Mouse (Mus musculus) testis, adult 2 months (tissue): Measurements from ENCODE around the gene Arg2. TPM values are rescaled to one million over a fixed set of nuclear protein-coding genes. Genes with fewer than 3 reads are reported as not detected.

ENCODE experiments used
- H3K27ac ChIP-seq: fragments of 200-500 bp; 2 replicates; pipeline ENCODE4 v1.5.1; 2012; ENCODE audit warnings: low read depth, low read length; ENCODE audit not compliant: control insufficient read depth, insufficient read depth
- H3K27me3 ChIP-seq: fragments of 200-500 bp; 2 replicates; pipeline ENCODE4 v1.6.1; 2012; ENCODE audit warnings: mild to moderate bottlenecking, low read length, moderate library complexity; ENCODE audit not compliant: control insufficient read depth, insufficient read depth
- H3K36me3 ChIP-seq: fragments of 200-500 bp; 2 replicates; pipeline ENCODE4 v1.6.1; 2012; ENCODE audit warnings: mild to moderate bottlenecking, low read length; ENCODE audit not compliant: control insufficient read depth, insufficient read depth
- H3K4me1 ChIP-seq: fragments of 200-500 bp; 2 replicates; pipeline ENCODE4 v1.6.1; 2012; ENCODE audit warnings: low read length; ENCODE audit not compliant: control insufficient read depth, insufficient read depth
- H3K4me3 ChIP-seq: fragments of 200-500 bp; 2 replicates; pipeline ENCODE4 v1.5.1; 2012; ENCODE audit warnings: low read depth, mild to moderate bottlenecking, low read length, moderate library complexity, mixed read lengths; ENCODE audit not compliant: control insufficient read depth
- CTCF ChIP-seq: fragments of 200-500 bp; IDR thresholded peaks from 2 replicates; pipeline ENCODE4 v1.5.1; 2012; ENCODE audit warnings: low read depth, mild to moderate bottlenecking, inconsistent platforms, low read length, moderate library complexity; ENCODE audit not compliant: control insufficient read depth, insufficient read depth, insufficient replicate concordance
- POLR2A ChIP-seq: fragments of 200-500 bp; IDR thresholded peaks from 2 replicates; pipeline ENCODE4 v1.6.1; 2012; ENCODE audit warnings: low read depth, mild to moderate bottlenecking, inconsistent platforms, low read length, moderate library complexity; ENCODE audit not compliant: control insufficient read depth
- polyA plus RNA-seq: library from polyadenylated mRNA; depleted of rRNA; stranded (reverse); fragments of >200 nt; gene quantifications from 2 replicates; pipeline ENCODE4 v1.2.3, GENCODE M21; 2012; rRNA removed

Gene Arg2
- polyA plus RNA-seq = 1.2 and 2.0 TPM in 2 replicates

DNA sequence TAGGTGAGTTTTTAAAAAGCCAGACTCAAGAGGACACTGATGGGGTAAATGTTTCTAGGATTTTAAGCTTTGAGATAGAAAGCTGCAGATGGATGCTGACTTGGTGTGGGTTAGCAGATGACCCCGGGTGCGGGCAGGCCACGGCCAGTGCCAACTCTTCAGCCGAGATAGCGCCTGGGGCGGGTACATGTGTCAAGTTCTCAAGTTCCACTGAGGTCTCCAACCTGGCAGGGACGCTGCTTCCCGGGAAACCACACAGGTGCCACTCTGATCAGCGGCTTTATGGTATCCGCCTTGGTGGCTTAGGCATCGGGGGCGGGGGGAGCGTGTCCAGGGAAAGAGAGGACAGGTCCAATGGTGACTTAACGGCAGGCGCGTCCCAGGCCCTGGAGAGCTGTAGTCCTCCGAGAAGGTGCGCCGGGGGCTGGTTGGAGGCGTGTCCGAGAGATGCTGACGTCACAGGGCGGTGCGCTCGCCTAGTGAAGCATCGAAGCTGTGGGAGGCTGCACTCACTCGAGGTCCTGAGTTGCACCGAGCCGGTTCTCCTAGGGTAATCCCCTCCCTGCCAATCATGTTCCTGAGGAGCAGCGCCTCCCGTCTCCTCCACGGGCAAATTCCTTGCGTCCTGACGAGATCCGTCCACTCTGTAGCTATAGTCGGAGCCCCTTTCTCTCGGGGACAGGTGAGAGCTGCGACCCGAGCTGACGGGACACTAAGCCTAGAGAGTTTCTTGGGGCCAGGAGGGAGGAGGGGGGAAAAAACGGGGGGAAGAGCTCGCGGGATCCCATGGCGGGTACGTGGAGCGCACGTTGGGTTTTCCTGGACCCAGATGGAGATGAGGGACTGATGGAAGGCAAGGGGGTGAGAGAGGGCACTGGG, at the start of gene Arg2:
Gene Arg2, plus strand, starts transcription at position 479 of the 879 bp plus-strand sequence.
- no peaks in the 10 kb centered on the region for H3K27me3 ChIP-seq
- TF ChIP-seq POLR2A = no peak
- TF ChIP-seq CTCF = no peak
- H3K36me3 ChIP-seq = no peaks in the 10 kb centered on the region
- peak within 1 kb of the TSS; percentile 61 for H3K4me3 ChIP-seq
- peaks cover 11% of the 10 kb centered on the region for H3K4me1 ChIP-seq
- H3K27ac ChIP-seq = no peak within 1 kb of the TSS

DNA sequence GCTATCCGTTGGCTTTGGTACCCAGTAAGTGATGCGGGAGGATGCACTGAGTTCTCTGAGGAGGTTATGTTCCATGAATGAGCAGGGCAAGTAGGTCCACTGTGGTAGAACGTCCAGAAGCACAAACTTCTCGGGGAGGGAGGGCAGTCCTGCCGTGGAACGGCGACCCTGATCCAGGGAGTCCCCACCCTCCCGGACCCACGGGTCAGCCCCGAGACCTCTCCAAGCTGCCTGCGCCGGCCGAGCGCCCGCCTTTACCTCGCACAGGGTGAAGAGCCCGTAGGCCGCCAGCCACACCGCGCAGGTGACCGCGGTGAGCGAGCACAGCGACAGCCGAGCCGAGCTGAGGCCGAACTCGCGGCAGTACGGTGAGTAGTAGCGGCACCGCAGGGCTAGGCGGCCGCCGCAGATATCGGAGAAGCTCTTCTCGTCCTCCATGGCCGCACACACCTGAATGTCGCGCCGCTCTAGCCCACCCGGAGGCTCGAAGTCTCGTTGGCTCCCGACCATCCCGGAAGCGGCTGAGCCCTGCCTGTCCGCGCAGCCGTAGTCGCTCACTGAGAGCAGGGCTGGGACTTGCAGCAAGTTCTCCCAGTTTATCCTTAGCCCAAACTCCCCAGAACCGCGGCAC, 41.3 kb upstream of the Arg2 start, which contains the start of gene Pigh:
Gene Pigh, minus strand, starts transcription at position 470 of the 631 bp plus-strand sequence.
- H3K27ac ChIP-seq = no peak within 1 kb of the TSS

GRCm38 (mm10) chr12:79092569-79092968, 38.0 kb upstream of the Arg2 start:
- no peak overlapping the region for H3K27ac ChIP-seq
- H3K4me1 ChIP-seq = no peaks in the 10 kb centered on the region; the same call in 1 of the 2 replicates
- TF ChIP-seq POLR2A (no peak), CTCF (peak; percentile 64; the same call in 1 of the 2 replicates)
- H3K36me3 ChIP-seq = no peaks in the 10 kb centered on the region
- no peak overlapping the region for H3K4me3 ChIP-seq
- H3K27me3 ChIP-seq = no peaks in the 10 kb centered on the region

More for the DNA sequence above, 41.3 kb upstream of the Arg2 start, which contains the start of gene Pigh:
- TF ChIP-seq POLR2A = no peak; the same call in 1 of the 2 replicates
- no peak for TF ChIP-seq CTCF
- Histone ChIP-seq H3K4me3 (peak within 1 kb of the TSS; percentile 95), H3K4me1 (no peaks in the 10 kb centered on the region; the same call in 1 of the 2 replicates), H3K36me3 (no peaks in the 10 kb centered on the region), H3K27me3 (no peaks in the 10 kb centered on the region)

GRCm38 (mm10) chr12:79097106-79097752, 33.3 kb upstream of the Arg2 start:
- Histone ChIP-seq H3K4me3 (no peak overlapping the region), H3K27me3 (no peaks in the 10 kb centered on the region), H3K27ac (no peak overlapping the region), H3K36me3 (no peaks in the 10 kb centered on the region), H3K4me1 (no peaks in the 10 kb centered on the region)
- TF ChIP-seq POLR2A = no peak
- no peak for TF ChIP-seq CTCF

GRCm38 (mm10) chr12:79103773-79104172, 26.8 kb upstream of the Arg2 start:
- no peak overlapping the region for H3K27ac ChIP-seq
- TF ChIP-seq POLR2A (no peak), CTCF (no peak)
- no peaks in the 10 kb centered on the region for H3K36me3 ChIP-seq
- no peak overlapping the region for H3K4me3 ChIP-seq
- H3K4me1 ChIP-seq = no peaks in the 10 kb centered on the region; the same call in 1 of the 2 replicates
- H3K27me3 ChIP-seq = no peaks in the 10 kb centered on the region

DNA sequence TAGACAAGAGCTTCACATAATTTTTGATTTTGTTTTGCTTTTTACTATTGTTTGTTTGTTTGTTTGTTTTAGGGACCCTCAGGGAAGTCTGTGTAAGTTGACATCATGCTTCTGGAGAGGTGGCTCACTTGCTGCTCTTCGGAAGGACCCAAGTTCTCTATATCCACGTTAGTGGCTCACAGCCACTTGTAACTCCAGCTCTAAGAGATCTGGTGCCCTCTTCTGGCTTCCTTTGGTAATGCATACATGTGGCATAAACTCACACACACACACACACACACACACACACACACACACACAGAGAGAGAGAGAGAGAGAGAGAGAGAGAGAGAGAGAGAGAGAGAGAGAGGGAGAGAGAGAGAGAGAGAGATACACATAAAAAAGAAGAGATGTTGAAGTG, 26.0 kb upstream of the Arg2 start:
- H3K27me3 ChIP-seq = no peaks in the 10 kb centered on the region
- H3K27ac ChIP-seq = no peak overlapping the region
- TF ChIP-seq CTCF (no peak), POLR2A (no peak)
- no peaks in the 10 kb centered on the region for H3K36me3 ChIP-seq
- H3K4me3 ChIP-seq = no peak overlapping the region
- H3K4me1 ChIP-seq = no peaks in the 10 kb centered on the region; the same call in 1 of the 2 replicates
